Mouse (Mus musculus): ENCODE measurements at regions not wholly inside any gene's neighbourhood (a gene's known extent, or its start where the extent isn't known, plus 50 kb on each side); places are given as distances from the start of the nearest gene placed in this dataset.

GRCm38 (mm10) chr16:62054182-62054581, 732.4 kb downstream of the Nsun3 start:
- DNase-seq (ENCODE audit: low spot score) (no peak), ATAC-seq (no peak)
- no peaks in the 10 kb centered on the region for H3K4me1 ChIP-seq (ENCODE audit: control insufficient read depth, insufficient read depth, low read length)
- no peaks in the 10 kb centered on the region for H3K36me3 ChIP-seq (ENCODE audit: control insufficient read depth, insufficient read depth, low read length)
- no peak overlapping the region for H3K9ac ChIP-seq (ENCODE audit: low read length)
- H3K4me3 ChIP-seq (ENCODE audit: low read depth, low read length), result no peak overlapping the region
- H3K9me3 ChIP-seq (replicated peaks; ENCODE audit: control insufficient read depth, low read length), result no peaks in the 10 kb centered on the region
- no peaks in the 10 kb centered on the region for H3K27me3 ChIP-seq (replicated peaks; ENCODE audit: control insufficient read depth, insufficient read depth, low read length)
- no peak overlapping the region for H3K27ac ChIP-seq (ENCODE audit: low read depth, low read length)
- no peak overlapping the region for H3K4me2 ChIP-seq (ENCODE audit: low read length)

GRCm38 (mm10) chr16:62038049-62038448, 748.6 kb downstream of the Nsun3 start:
- ATAC-seq, result no peak
- Histone ChIP-seq H3K4me2 (ENCODE audit: low read length) (no peak overlapping the region), H3K4me1 (ENCODE audit: control insufficient read depth, insufficient read depth, low read length) (no peaks in the 10 kb centered on the region), H3K36me3 (ENCODE audit: control insufficient read depth, insufficient read depth, low read length) (no peaks in the 10 kb centered on the region), H3K9me3 (replicated peaks; ENCODE audit: control insufficient read depth, low read length) (no peaks in the 10 kb centered on the region), H3K9ac (ENCODE audit: low read length) (no peak overlapping the region), H3K27me3 (replicated peaks; ENCODE audit: control insufficient read depth, insufficient read depth, low read length) (no peaks in the 10 kb centered on the region), H3K27ac (ENCODE audit: low read depth, low read length) (no peak overlapping the region), H3K4me3 (ENCODE audit: low read depth, low read length) (no peak overlapping the region)
- peak; percentile 10 for DNase-seq (ENCODE audit: low spot score)
- 77% methylated on average over 1 of the region's 1 CpGs for WGBS

GRCm38 (mm10) chr16:61990397-61991070, 796.1 kb downstream of the Nsun3 start:
- Histone ChIP-seq H3K4me3 (ENCODE audit: low read depth, low read length) (no peak overlapping the region), H3K27me3 (replicated peaks; ENCODE audit: control insufficient read depth, insufficient read depth, low read length) (no peaks in the 10 kb centered on the region), H3K27ac (ENCODE audit: low read depth, low read length) (no peak overlapping the region), H3K9ac (ENCODE audit: low read length) (no peak overlapping the region), H3K9me3 (replicated peaks; ENCODE audit: control insufficient read depth, low read length) (no peaks in the 10 kb centered on the region), H3K4me1 (ENCODE audit: control insufficient read depth, insufficient read depth, low read length) (peaks cover 3% of the 10 kb centered on the region), H3K36me3 (ENCODE audit: control insufficient read depth, insufficient read depth, low read length) (no peaks in the 10 kb centered on the region), H3K4me2 (ENCODE audit: low read length) (no peak overlapping the region)
- DNase-seq (ENCODE audit: low spot score) (peak; percentile 29), ATAC-seq (peak; percentile 52)
- WGBS, result 0% methylated on average over 1 of the region's 1 CpGs
